Mouse (Mus musculus): ENCODE results near the gene Pofut1.

DNA sequence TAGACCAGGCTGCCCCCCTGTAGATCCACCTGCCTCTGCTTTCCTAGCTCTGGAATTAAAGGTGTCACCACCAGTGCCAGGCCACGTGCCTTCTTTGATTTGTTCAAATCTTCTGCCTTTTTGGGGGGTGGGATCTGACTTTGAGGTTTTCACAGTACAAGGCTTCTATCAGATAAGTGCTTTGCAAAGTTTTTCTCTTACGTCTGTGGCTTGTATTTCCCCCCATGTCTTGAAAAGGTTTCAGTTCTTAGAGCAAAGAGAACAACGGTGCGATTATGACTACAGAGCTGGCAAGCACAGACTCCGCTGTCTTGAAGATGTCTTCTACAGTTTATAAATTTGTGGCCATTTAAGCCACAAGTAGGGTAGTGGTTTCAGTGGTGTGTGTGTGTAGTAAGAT is 29.9 kb upstream of the Pofut1 start:
- no peak for TF ChIP-seq CTCF (IDR thresholded peaks at IDR 0.05; ENCODE audit: low read depth)
- TF ChIP-seq EP300 (IDR thresholded peaks at IDR 0.05; ENCODE audit: low read depth) = no peak
